Comparison of ENCODE assay signal across 8 mouse cellular contexts in genomic region chr2:76468204-76468603, GRCm38 (mm10).
A peak's percentile ranks its signal among the peaks of the same experiment; 100 is the strongest.
DNase-seq lines count a peak whose midpoint lies in the region; ATAC-seq lines count a peak whose summit lies in the region.

No protein-coding gene starts in this region.

- H3K9me3 ChIP-seq in kidney, embryonic 16.5 days (ENCODE audit: low read length): no peaks in the 10 kb centered on the region
- no peaks in the 10 kb centered on the region for H3K9me3 ChIP-seq in intestine, embryonic 16.5 days (ENCODE audit: control insufficient read depth, low read length)

- WGBS in kidney, embryonic 16.5 days: 52% methylated on average over 8 of the region's 8 CpGs
- 61% methylated on average over 8 of the region's 8 CpGs for WGBS in intestine, embryonic 16.5 days

- intact Hi-C loops in gastrocnemius, postnatal 14 days (cut with DNase I; ENCODE audit: low total_unique reads): no loop called here

- no peak for ATAC-seq in kidney, embryonic 16.5 days (ENCODE audit: low FRiP score, low TSS enrichment)
- no peak for ATAC-seq in intestine, embryonic 16.5 days

- H3K9ac ChIP-seq in kidney, embryonic 16.5 days (replicated peaks; ENCODE audit: low read length): no peak overlapping the region
- H3K9ac ChIP-seq in intestine, embryonic 16.5 days (ENCODE audit: low read depth, low read length): no peak overlapping the region

- no peaks in the 10 kb centered on the region for H3K36me3 ChIP-seq in kidney, embryonic 16.5 days (ENCODE audit: insufficient read depth, low read length)
- no peaks in the 10 kb centered on the region for H3K36me3 ChIP-seq in intestine, embryonic 16.5 days (ENCODE audit: control insufficient read depth, insufficient read depth, low read length)

- no peaks in the 10 kb centered on the region for H3K27me3 ChIP-seq in kidney, embryonic 16.5 days (ENCODE audit: insufficient read depth, low read length)
- no peaks in the 10 kb centered on the region for H3K27me3 ChIP-seq in intestine, embryonic 16.5 days (replicated peaks; ENCODE audit: control insufficient read depth, insufficient read depth, low read length)

- H3K27ac ChIP-seq in kidney, embryonic 16.5 days (ENCODE audit: low read length): no peak overlapping the region
- no peak overlapping the region for H3K27ac ChIP-seq in intestine, embryonic 16.5 days (ENCODE audit: low read length)

- no peak overlapping the region for H3K4me2 ChIP-seq in kidney, embryonic 16.5 days (replicated peaks; ENCODE audit: low read depth, low read length)
- no peak overlapping the region for H3K4me2 ChIP-seq in intestine, embryonic 16.5 days (ENCODE audit: low read depth, low read length)

- DNase-seq in kidney, postnatal 10 days: peak; percentile 18
- DNase-seq in adrenal gland, postnatal 10 days: peak; percentile 40
- peak; percentile 69 for DNase-seq in gastrocnemius, postnatal 14 days
- DNase-seq in lung, postnatal 10 days: peak; percentile 78
- DNase-seq in retina, embryonic 14.5 days (ENCODE audit: low spot score): no peak
- no peak for DNase-seq in natural killer cell, adult 2 months (ENCODE audit: low spot score in 2 of 2)

- H3K4me3 ChIP-seq in kidney, embryonic 16.5 days (ENCODE audit: low read length): no peak overlapping the region
- no peak overlapping the region for H3K4me3 ChIP-seq in intestine, embryonic 16.5 days (ENCODE audit: low read length)

- no peaks in the 10 kb centered on the region for H3K4me1 ChIP-seq in kidney, embryonic 16.5 days (ENCODE audit: insufficient read depth, low read length)
- no peaks in the 10 kb centered on the region for H3K4me1 ChIP-seq in intestine, embryonic 16.5 days (ENCODE audit: control insufficient read depth, insufficient read depth, low read length)

Comparison
In these comparisons a context has a peak if more than half of its experiments do, and no peak if none do; other contexts are left out.
1. DNase-seq: peak in kidney, postnatal 10 days (single experiment), adrenal gland, postnatal 10 days (single experiment), gastrocnemius, postnatal 14 days (single experiment) and lung, postnatal 10 days (single experiment); none in retina, embryonic 14.5 days (single experiment) and natural killer cell, adult 2 months (0 of 2).